Mouse (Mus musculus) hindbrain, embryonic 13.5 days (tissue): Measurements from ENCODE around the gene Rpl41. TPM values are rescaled to one million over a fixed set of nuclear protein-coding genes. Genes with fewer than 3 reads are reported as not detected.
"Not testable (repeated sequence)": the region's sequence is repeated elsewhere in the genome, so short reads cannot be mapped to it uniquely, and the experiment has no call there.

Experiments used
- ATAC-seq: fragments of 200-750 bp; cut with Nextera tagmentation; 2 replicates; pipeline ENCODE4 v1.8.0; 2017; ENCODE audit warnings: moderate TSS enrichment; ENCODE audit not compliant: low FRiP score
- H3K27ac ChIP-seq: fragments of 300-500 bp; sonication (generic); 2 replicates; pipeline ENCODE4 v1.5.1; 2015; ENCODE audit warnings: inconsistent platforms, mild to moderate bottlenecking, moderate library complexity
- H3K27me3 ChIP-seq: fragments of 300-500 bp; sonication (generic); 2 replicates; pipeline ENCODE4 v1.6.1; 2015; ENCODE audit warnings: mild to moderate bottlenecking, inconsistent platforms
- H3K36me3 ChIP-seq: fragments of 300-500 bp; sonication (generic); 2 replicates; pipeline ENCODE4 v1.6.1; 2015; ENCODE audit warnings: mild to moderate bottlenecking, inconsistent platforms
- H3K4me1 ChIP-seq: fragments of 300-500 bp; sonication (generic); replicated peaks from 2 replicates; pipeline ENCODE4 v1.6.1; 2015; ENCODE audit warnings: inconsistent platforms
- H3K4me2 ChIP-seq: fragments of 300-500 bp; sonication (generic); 2 replicates; pipeline ENCODE4 v1.6.1; 2015; ENCODE audit warnings: inconsistent platforms, mild to moderate bottlenecking, moderate library complexity
- H3K4me3 ChIP-seq: fragments of 300-500 bp; sonication (generic); 2 replicates; pipeline ENCODE4 v1.5.1; 2015; ENCODE audit warnings: mild to moderate bottlenecking, inconsistent platforms
- H3K9ac ChIP-seq: fragments of 300-500 bp; sonication (generic); 2 replicates; pipeline ENCODE4 v1.6.1; 2015; ENCODE audit warnings: mild to moderate bottlenecking, inconsistent platforms
- H3K9me3 ChIP-seq: fragments of 300-500 bp; sonication (generic); 2 replicates; pipeline ENCODE4 v1.6.1; 2016; ENCODE audit warnings: inconsistent platforms
- WGBS: fragments of 180-500 bp; shearing (Covaris S2); methylation state at CpG from one replicate; pipeline ENCODE4 v1.1.7; 2015; 5-methylcytosine and 5-hydroxymethylcytosine counted together
- polyA plus RNA-seq: library from polyadenylated mRNA; unstranded; fragments of >200 nt; fragmentation: Nextera tagmentation; extraction: Ambion mirVana; gene quantifications from 2 replicates; pipeline ENCODE4 v1.2.1, GENCODE M21; 2015

Gene Rpl41
- polyA plus RNA-seq, 1 experiment from 2014 or later = 2,680 TPM

DNA sequence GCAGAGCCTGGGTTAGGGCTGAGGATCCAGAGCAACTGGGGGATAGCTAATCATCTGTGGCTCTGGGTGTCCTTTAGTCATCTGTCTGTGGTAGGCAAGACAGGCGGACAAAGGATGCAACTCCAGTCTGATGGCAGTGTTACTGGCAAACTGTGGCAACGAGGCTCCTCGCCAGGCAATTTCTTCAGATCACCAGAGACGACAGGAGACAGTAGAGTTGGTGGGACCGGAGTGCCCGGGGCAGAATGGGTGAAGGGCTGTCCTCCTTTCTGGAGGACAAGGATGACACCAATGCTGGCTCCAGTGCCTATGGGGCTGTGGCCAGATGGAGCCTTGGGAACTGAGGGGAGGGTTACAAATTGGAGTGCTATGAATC, 565 bp upstream of the Rpl41 start:
- not testable (repeated sequence) for H3K27me3 ChIP-seq, H3K9ac ChIP-seq, ATAC-seq, H3K9me3 ChIP-seq
- Histone ChIP-seq H3K4me2 (peak overlapping the region; percentile 85; the same call in 1 of the 2 replicates), H3K27ac (peak overlapping the region; percentile 77), H3K4me1 (peaks cover 20% of the 10 kb centered on the region), H3K4me3 (0 out of 2 replicates have a peak overlapping the region, but pooled peaks have one; percentile 2), H3K36me3 (peaks cover 10% of the 10 kb centered on the region)
- 63% methylated on average over 6 of the region's 6 CpGs for WGBS

DNA sequence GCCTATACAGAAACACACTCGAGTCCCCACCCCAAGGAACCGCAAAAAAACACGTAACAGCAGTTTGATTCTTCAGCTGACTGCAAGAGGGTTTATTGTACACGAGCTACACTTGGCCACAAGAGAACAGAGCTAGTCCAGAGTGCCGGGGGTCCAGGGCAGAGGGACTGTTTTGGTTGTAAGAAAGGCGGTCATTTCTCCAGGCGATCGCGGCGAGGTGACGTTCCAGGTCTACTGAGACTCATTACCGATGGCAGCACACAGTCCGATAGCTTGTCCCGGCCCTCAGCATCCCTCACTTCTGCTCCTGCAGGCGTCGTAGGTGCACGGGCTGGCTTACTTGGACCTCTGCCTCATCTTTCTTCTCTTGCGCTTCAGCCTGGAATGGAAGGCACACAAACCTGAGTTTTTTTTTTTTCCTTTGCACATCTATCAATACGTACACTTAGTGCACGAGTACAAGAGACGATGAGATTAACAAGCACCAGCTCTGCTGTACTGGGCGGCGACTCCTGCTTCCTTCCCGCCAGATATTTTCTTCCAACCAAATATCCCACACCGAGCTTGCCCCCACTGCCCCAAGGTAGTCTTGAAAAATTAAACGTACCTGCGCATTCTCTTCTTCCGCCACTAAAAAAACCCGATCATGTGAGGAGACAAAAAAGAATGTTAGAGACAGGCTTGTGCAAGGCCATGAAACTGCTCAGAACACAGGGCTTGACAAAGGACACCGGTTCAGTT, 884 bp downstream of the Rpl41 start:
- ATAC-seq = not testable (repeated sequence)

DNA sequence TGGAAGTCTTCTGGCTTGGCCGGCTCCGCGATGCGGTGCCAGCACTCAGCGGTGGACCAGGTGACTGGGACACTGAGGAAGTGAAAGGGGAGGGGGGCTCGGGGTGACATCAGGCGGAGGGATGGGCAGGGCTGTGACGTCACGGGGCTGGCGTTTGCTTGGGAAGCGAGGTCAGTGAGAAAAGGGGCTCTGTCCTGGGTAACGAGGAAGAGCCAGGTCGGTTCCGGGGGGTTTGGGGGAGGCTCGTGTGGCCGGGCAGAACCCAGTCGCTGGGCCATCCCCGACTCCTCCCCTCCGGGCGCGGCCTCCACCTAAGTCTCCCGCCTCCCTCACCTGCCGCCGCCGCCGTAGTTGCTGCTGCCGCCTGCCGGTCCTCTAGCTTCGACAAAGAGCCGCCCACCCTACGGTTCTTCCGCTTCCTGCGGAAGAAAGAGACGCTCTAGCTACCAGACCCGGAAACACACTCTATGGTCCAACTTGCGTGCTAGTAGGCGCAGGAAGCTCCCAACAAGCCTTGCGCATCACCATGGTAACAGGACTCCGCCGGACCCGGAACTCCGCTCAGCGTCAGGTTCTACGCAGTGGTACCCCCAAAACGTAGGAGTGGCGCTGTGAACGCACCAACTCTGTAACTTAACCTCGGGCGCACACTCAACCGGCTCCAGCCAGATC, 1.6 kb downstream of the Rpl41 start, which contains the start of gene Zc3h10:
Zc3h10 (minus strand) TSS at position 414 of the 672 bp plus-strand sequence.
- under 1% methylated on average over 50 of the region's 50 CpGs for WGBS
- Histone ChIP-seq H3K9ac (peak within 1 kb of the TSS; percentile 93), H3K9me3 (no peaks in the 10 kb centered on the region), H3K27ac (peak within 1 kb of the TSS; percentile 97), H3K4me2 (peak within 1 kb of the TSS; percentile 85), H3K4me3 (peak within 1 kb of the TSS; percentile 76), H3K27me3 (no peaks in the 10 kb centered on the region), H3K36me3 (peaks cover 32% of the 10 kb centered on the region), H3K4me1 (peaks cover 32% of the 10 kb centered on the region)
- ATAC-seq = peak; percentile 92

More for the DNA sequence above, 884 bp downstream of the Rpl41 start:
- peaks cover 30% of the 10 kb centered on the region for H3K4me1 ChIP-seq
- peak overlapping the region; percentile 85 for H3K4me2 ChIP-seq
- not testable (repeated sequence) for H3K27me3 ChIP-seq, H3K9me3 ChIP-seq
- under 1% methylated on average over 30 of the region's 30 CpGs for WGBS
- H3K9ac ChIP-seq = peak overlapping the region; percentile 93
- H3K27ac ChIP-seq = peak overlapping the region; percentile 97
- peak overlapping the region; percentile 76 for H3K4me3 ChIP-seq
- H3K36me3 ChIP-seq = peaks cover 25% of the 10 kb centered on the region

DNA sequence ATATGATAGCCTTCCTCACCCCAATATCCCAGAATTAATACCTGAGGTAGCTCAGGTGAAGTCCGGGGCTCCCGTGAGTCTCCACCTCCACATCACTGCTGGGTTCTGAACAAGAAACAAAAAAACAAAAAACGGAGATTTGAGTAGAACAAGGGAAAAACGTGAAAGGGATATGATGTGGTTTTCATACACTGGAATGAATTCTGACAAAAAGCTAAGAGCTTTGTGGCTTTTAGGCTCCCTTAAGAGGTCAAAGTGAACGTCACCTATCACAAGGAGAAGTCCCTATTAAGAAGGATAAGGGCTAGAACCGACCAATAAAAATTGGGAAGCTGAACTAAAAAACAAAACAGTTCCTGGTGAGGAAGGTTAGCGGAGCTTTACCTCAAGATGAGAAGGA, 2.3 kb downstream of the Rpl41 start:
- H3K4me1 ChIP-seq = peaks cover 32% of the 10 kb centered on the region
- peak overlapping the region; percentile 97 for H3K27ac ChIP-seq
- H3K9me3 ChIP-seq = no peaks in the 10 kb centered on the region
- WGBS = 24% methylated on average over 7 of the region's 7 CpGs
- peak overlapping the region; percentile 76 for H3K4me3 ChIP-seq
- ATAC-seq = no peak
- peak overlapping the region; percentile 85 for H3K4me2 ChIP-seq
- no peaks in the 10 kb centered on the region for H3K27me3 ChIP-seq
- H3K9ac ChIP-seq = peak overlapping the region; percentile 79
- H3K36me3 ChIP-seq = peaks cover 38% of the 10 kb centered on the region

DNA sequence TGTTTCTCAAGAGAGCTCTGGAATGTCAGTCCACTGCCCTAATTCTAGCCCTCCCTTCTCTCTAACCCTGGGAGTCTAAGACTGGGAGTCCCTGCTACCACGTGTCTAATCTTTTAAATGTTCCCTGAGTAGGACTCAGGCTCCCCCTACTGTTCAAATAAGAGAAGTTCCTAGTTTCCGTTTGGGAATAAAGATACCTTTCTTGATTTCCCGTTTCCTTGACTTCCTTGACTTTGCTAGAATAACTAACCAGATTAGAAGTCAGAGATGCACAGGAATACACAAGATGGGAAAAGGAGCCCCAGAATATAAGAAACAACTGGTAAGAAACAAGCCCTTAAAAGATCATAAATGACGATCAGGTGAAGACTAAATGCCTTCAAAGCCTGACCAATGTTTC, 2.7 kb downstream of the Rpl41 start:
- Histone ChIP-seq H3K9me3 (no peaks in the 10 kb centered on the region), H3K4me1 (peaks cover 32% of the 10 kb centered on the region), H3K9ac (peak overlapping the region; percentile 79), H3K27me3 (no peaks in the 10 kb centered on the region), H3K36me3 (peaks cover 41% of the 10 kb centered on the region), H3K4me3 (peak overlapping the region; percentile 76), H3K27ac (peak overlapping the region; percentile 97; the same call in 1 of the 2 replicates), H3K4me2 (peak overlapping the region; percentile 85)
- no peak for ATAC-seq
- 16% methylated on average over 4 of the region's 4 CpGs for WGBS

DNA sequence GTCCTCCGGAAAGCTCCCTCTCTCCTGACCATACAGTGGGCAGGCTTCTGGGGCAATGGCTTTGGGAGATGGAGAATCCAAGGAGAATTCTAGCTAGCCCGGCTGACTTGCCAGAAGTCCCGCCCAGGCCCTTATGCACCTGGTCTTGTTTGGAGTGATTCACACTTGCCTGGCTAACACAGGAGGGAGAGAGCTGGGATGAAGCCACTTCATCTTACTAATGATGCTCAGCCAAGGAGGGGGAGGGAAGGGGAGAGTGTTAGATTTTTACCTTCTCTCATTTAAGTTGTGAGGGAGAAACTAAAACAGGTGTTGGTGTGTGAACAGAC, 3.6 kb downstream of the Rpl41 start:
- peaks cover 46% of the 10 kb centered on the region for H3K36me3 ChIP-seq
- H3K9ac ChIP-seq = no peak overlapping the region
- no peak overlapping the region for H3K4me2 ChIP-seq
- H3K4me3 ChIP-seq = no peak overlapping the region
- WGBS = 94% methylated on average over 3 of the region's 3 CpGs
- no peaks in the 10 kb centered on the region for H3K27me3 ChIP-seq
- no peak for ATAC-seq
- no peaks in the 10 kb centered on the region for H3K9me3 ChIP-seq
- no peak overlapping the region for H3K27ac ChIP-seq
- H3K4me1 ChIP-seq = peaks cover 32% of the 10 kb centered on the region

DNA sequence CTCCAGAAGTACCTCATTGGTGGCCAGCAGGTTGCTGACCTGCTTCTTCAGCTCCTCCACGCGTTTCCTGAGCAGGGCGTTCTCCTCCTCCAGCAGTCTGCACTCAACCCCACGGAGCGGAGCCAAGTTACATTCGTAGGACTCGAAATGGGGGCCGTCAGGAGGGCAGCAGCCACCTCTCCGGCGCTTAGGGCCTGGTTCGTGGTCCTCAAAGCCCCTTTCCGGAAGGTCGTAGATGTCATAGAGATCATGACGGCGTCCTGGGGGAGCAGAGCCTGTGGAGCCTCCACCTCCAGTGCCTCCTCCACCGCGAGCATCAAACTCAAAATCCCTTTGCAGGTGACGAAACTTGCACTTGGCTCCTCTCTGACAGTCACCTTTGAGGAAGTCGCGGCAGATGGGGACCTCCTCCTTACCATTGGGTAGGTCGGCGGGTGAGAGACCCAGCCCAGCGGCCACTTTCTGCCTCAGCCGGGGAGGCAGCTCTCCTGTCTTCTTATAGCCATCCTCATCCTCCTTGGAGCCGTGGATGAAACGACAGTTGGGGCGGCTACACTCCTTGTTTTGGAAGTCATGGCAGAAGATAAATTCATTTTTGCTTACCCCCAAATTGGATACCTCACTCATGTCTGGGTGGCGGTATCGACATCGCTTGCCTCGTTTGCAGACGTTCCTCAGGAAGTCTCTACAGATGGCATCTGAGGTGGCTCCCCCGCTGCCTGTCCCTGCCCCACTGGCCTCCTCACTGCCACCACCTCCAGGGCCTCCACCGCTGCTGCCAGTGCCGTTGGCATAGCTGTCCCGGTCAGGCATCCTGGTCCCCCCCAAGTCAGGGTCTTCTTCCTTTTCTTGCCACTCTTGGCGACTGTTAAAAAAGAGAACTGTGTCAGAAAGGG, 4.2 kb downstream of the Rpl41 start:
- peaks cover 46% of the 10 kb centered on the region for H3K36me3 ChIP-seq
- H3K27ac ChIP-seq = no peak overlapping the region
- H3K4me2 ChIP-seq = no peak overlapping the region
- H3K9ac ChIP-seq = no peak overlapping the region
- H3K27me3 ChIP-seq = no peaks in the 10 kb centered on the region
- no peaks in the 10 kb centered on the region for H3K9me3 ChIP-seq
- ATAC-seq = no peak
- WGBS = 97% methylated on average over 37 of the region's 37 CpGs
- H3K4me1 ChIP-seq = peaks cover 32% of the 10 kb centered on the region
- no peak overlapping the region for H3K4me3 ChIP-seq

DNA sequence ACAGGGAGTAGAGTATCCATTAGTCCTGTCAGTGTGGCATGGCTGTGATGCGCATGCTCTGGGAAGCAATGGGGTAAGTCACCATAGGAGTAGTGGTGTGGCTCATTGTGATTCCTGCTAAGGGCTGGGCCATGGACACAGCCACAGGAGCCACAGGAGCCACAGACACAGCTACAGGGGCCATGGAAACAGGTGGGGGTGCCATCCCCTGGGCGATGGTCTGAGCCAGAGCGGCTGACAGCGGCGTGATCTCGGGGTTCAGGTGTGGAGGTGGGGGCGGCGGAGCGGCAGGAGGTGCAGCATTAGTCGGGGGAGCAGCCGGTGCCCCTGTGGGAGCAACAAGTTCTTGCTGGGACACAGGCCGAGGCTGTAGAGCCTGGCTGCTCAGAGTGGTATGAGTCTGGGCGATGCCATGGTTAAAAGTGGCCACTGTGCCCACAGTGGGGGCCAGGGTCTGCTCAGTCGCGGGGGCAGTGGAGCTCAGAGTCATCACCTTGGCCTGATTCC, 4.9 kb downstream of the Rpl41 start:
- no peaks in the 10 kb centered on the region for H3K9me3 ChIP-seq
- WGBS = 98% methylated on average over 15 of the region's 15 CpGs
- no peaks in the 10 kb centered on the region for H3K27me3 ChIP-seq

DNA sequence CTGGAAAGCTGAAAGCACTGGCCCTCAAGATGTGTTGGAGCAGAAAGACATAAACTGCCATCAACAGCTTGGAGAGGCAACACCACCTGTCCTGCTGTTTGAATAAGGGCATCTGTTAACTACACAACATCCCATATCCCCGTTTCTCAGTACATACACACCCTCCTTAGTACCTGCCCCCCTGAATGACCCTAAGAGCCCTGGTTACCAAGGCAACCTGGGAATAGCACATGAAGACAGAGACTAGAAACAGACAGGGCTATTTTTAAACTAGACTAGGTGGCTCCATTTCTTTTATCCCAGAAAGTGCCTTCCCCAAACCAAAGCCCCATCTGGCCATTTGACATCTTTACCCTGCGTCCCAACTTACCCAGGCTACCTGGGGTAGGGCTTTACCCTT, 6.0 kb downstream of the Rpl41 start:
- no peak overlapping the region for H3K9ac ChIP-seq
- no peaks in the 10 kb centered on the region for H3K9me3 ChIP-seq
- no peak overlapping the region for H3K27ac ChIP-seq
- 76% methylated on average over 2 of the region's 2 CpGs for WGBS
- H3K4me2 ChIP-seq = no peak overlapping the region
- H3K36me3 ChIP-seq = peaks cover 46% of the 10 kb centered on the region
- H3K4me3 ChIP-seq = no peak overlapping the region
- no peaks in the 10 kb centered on the region for H3K27me3 ChIP-seq
- no peak for ATAC-seq
- H3K4me1 ChIP-seq = peaks cover 28% of the 10 kb centered on the region

More for the DNA sequence above, 4.9 kb downstream of the Rpl41 start:
- peaks cover 46% of the 10 kb centered on the region for H3K36me3 ChIP-seq
- no peak for ATAC-seq
- H3K9ac ChIP-seq = no peak overlapping the region
- H3K4me2 ChIP-seq = no peak overlapping the region
- no peak overlapping the region for H3K27ac ChIP-seq
- H3K4me3 ChIP-seq = no peak overlapping the region
- H3K4me1 ChIP-seq = peaks cover 28% of the 10 kb centered on the region

DNA sequence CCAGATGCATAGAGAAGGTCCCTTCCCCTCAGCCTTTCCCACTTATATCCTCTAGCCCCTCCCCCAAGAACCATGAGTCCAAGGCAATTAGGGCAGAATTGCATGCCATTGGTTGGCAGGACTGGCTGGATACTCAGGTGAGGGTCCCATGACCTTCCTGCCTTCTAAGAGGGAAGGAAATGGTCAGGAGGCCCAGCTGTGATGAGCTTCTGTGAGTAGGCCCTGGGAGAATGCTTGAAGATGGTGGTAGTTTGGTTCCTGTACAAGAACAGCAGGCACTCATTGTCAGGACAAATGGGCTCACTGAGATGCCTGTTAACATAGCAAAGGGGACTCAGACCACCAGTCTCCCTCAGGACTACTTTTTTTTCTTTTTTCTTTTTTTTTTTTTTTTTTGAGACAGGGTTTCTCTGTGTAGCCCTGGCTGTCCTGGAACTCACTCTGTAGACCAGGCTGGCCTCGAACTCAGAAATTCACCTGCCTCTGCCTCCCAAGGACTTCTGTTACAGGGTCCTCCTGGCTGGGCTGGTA, 10.7 kb downstream of the Rpl41 start:
- Histone ChIP-seq H3K27ac (no peak overlapping the region), H3K27me3 (no peaks in the 10 kb centered on the region), H3K4me1 (peaks cover 7% of the 10 kb centered on the region; the same call in 1 of the 2 replicates), H3K36me3 (peaks cover 23% of the 10 kb centered on the region), H3K4me3 (no peak overlapping the region), H3K4me2 (no peak overlapping the region), H3K9me3 (no peaks in the 10 kb centered on the region), H3K9ac (no peak overlapping the region)
- no peak for ATAC-seq
- WGBS = 56% methylated on average over 1 of the region's 1 CpGs

DNA sequence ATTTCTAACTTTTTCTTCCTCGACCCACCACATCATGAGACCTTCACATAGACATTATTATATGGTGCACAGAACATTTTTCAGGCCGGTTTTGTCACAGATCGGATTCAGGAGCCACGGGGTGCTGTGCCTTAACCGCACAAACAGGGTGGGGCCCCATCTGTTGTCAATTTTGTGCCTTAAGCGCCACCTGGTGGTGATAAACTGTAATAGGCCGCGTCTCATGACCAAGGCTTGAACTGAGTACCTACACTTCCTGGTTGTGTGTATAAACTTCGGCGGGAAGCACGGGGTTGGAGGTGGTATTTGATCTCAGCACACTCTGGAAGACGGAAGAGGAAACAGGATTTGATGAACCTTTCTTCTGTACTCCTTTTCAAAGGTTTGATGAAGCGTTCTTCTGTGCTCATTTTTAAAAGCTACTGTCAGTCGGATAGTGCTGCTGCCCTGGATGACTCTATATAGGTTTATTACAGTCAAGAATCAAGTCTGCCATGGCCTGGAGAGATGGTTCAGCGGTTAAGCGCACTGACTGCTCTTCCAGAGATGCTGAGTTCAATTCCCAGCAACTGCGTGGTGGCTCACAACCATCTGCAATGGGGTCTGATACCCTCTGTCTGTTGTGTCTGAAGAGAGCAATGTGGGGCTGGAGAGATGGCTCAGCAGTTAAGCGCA, 12.7 kb downstream of the Rpl41 start:
- H3K9ac ChIP-seq = no peak overlapping the region
- no peaks in the 10 kb centered on the region for H3K9me3 ChIP-seq
- H3K4me2 ChIP-seq = peak overlapping the region; percentile 40
- no peak overlapping the region for H3K4me3 ChIP-seq
- 18% methylated on average over 18 of the region's 18 CpGs for WGBS
- H3K27ac ChIP-seq = no peak overlapping the region
- H3K4me1 ChIP-seq = 0 out of 2 replicates have a peak, but pooled peaks cover 3% of the 10 kb centered on the region
- ATAC-seq = peak; percentile 77
- no peaks in the 10 kb centered on the region for H3K27me3 ChIP-seq
- peaks cover 6% of the 10 kb centered on the region; the same call in 1 of the 2 replicates for H3K36me3 ChIP-seq
